Mouse (Mus musculus) cerebellum, adult 2 months (tissue): ENCODE results near the gene Sash1.

Source experiments
- CTCF ChIP-seq: fragments of 200-500 bp; IDR thresholded peaks from 2 replicates; pipeline ENCODE4 v1.5.1; 2011; ENCODE audit warnings: low read depth, mild to moderate bottlenecking, control low read depth, low read length, moderate library complexity, borderline replicate concordance; ENCODE audit not compliant: insufficient read depth
- POLR2A ChIP-seq: fragments of 200-500 bp; IDR thresholded peaks from 2 replicates; pipeline ENCODE4 v1.6.1; 2011; ENCODE audit warnings: low read length, control low read depth, borderline replicate concordance; ENCODE audit not compliant: insufficient read depth

GRCm38 (mm10) chr10:8807581-8807980 is 78.3 kb downstream of the Sash1 start:
- TF ChIP-seq CTCF: no peak
- TF ChIP-seq POLR2A: no peak
